ENCODE assay signal across 8 mouse cellular contexts in genomic region chr17:35379729-35380451, GRCm38 (mm10). TPM values are rescaled to one million over a fixed set of nuclear protein-coding genes. Genes with fewer than 3 reads are reported as not detected.
DNase-seq lines count a peak whose midpoint lies in the region; ATAC-seq and TF ChIP-seq lines count a peak whose summit lies in the region.

No protein-coding gene starts in this region.

- TF ChIP-seq POLR2A in small intestine, adult 2 months (IDR thresholded peaks at IDR 0.05; ENCODE audit: low read depth, low read length): no peak

- TF ChIP-seq CTCF in kidney, postnatal 0 days (IDR thresholded peaks at IDR 0.05; ENCODE audit: low read depth): no peak
- TF ChIP-seq CTCF in small intestine, adult 2 months (IDR thresholded peaks at IDR 0.05; ENCODE audit: extremely low read depth, insufficient read length, insufficient replicate concordance, low read depth, low read length): no peak

- peak overlapping the region; percentile 68 for H3K27ac ChIP-seq in embryonic facial prominence, embryonic 10.5 days (replicated peaks)
- no peak overlapping the region for H3K27ac ChIP-seq in heart, embryonic 13.5 days (replicated peaks)
- H3K27ac ChIP-seq in kidney, postnatal 0 days: no peak overlapping the region
- peak overlapping the region; percentile 82 for H3K27ac ChIP-seq in small intestine, adult 2 months (ENCODE audit: insufficient read depth, low read depth, low read length)

- H3K9me3 ChIP-seq in embryonic facial prominence, embryonic 10.5 days: peaks cover 8% of the 10 kb centered on the region; the same call in 1 of the 2 replicates
- peaks cover 8% of the 10 kb centered on the region; the same call in 1 of the 2 replicates for H3K9me3 ChIP-seq in heart, embryonic 13.5 days
- H3K9me3 ChIP-seq in kidney, postnatal 0 days (replicated peaks; ENCODE audit: low read length): no peaks in the 10 kb centered on the region

- H3K4me1 ChIP-seq in embryonic facial prominence, embryonic 10.5 days: peaks cover 13% of the 10 kb centered on the region
- H3K4me1 ChIP-seq in heart, embryonic 13.5 days: no peaks in the 10 kb centered on the region; the same call in 1 of the 2 replicates
- H3K4me1 ChIP-seq in kidney, postnatal 0 days (replicated peaks; ENCODE audit: insufficient read depth, low read length): no peaks in the 10 kb centered on the region
- peaks cover 3% of the 10 kb centered on the region; the same call in 1 of the 2 replicates for H3K4me1 ChIP-seq in small intestine, adult 2 months (ENCODE audit: control insufficient read depth, insufficient read depth, insufficient read length, low read length)

- H3K4me3 ChIP-seq in embryonic facial prominence, embryonic 10.5 days: peak overlapping the region; percentile 76
- H3K4me3 ChIP-seq in heart, embryonic 13.5 days: peak overlapping the region; percentile 71
- peak overlapping the region; percentile 79 for H3K4me3 ChIP-seq in kidney, postnatal 0 days (replicated peaks; ENCODE audit: low read depth, low read length)
- peak overlapping the region; percentile 90 for H3K4me3 ChIP-seq in small intestine, adult 2 months (ENCODE audit: low read depth, low read length)

- no peaks in the 10 kb centered on the region for H3K36me3 ChIP-seq in embryonic facial prominence, embryonic 10.5 days (replicated peaks)
- H3K36me3 ChIP-seq in heart, embryonic 13.5 days: no peaks in the 10 kb centered on the region
- no peaks in the 10 kb centered on the region for H3K36me3 ChIP-seq in kidney, postnatal 0 days (ENCODE audit: insufficient read depth, low read length)
- peaks cover 21% of the 10 kb centered on the region for H3K36me3 ChIP-seq in small intestine, adult 2 months (ENCODE audit: control insufficient read depth, insufficient read depth, low read length)

- peak; percentile 20 for DNase-seq in ovary, postnatal 10 days (ENCODE audit: low spot score)
- DNase-seq in ovary, adult 18-20 months (ENCODE audit: low spot score): no peak
- DNase-seq in embryonic facial prominence, embryonic 10.5 days (ENCODE audit: low spot score): peak; percentile 59
- peak; percentile 19 for DNase-seq in kidney, postnatal 0 days (ENCODE audit: low spot score)
- DNase-seq in lung, postnatal 4 days: peak; percentile 49
- DNase-seq in frontal cortex, postnatal 25 days (ENCODE audit: low spot score in 2 of 2): no peak

- WGBS in embryonic facial prominence, embryonic 10.5 days: 1% methylated on average over 70 of the region's 70 CpGs
- WGBS in heart, embryonic 13.5 days: 2% methylated on average over 70 of the region's 70 CpGs
- 1% methylated on average over 70 of the region's 70 CpGs for WGBS in kidney, postnatal 0 days
- WGBS in small intestine, adult 2 months: 2% methylated on average over 70 of the region's 70 CpGs

- H3K27me3 ChIP-seq in embryonic facial prominence, embryonic 10.5 days (replicated peaks; ENCODE audit: low read depth, poor library complexity, severe bottlenecking): peaks cover 43% of the 10 kb centered on the region
- H3K27me3 ChIP-seq in heart, embryonic 13.5 days (replicated peaks): peaks cover 15% of the 10 kb centered on the region
- H3K27me3 ChIP-seq in kidney, postnatal 0 days (ENCODE audit: insufficient read depth, low read length): no peaks in the 10 kb centered on the region
- no peaks in the 10 kb centered on the region for H3K27me3 ChIP-seq in small intestine, adult 2 months (ENCODE audit: control insufficient read depth, insufficient read depth, low read length)

- peak overlapping the region; percentile 96 for H3K4me2 ChIP-seq in heart, embryonic 13.5 days
- peak overlapping the region; percentile 97 for H3K4me2 ChIP-seq in kidney, postnatal 0 days (ENCODE audit: low read length)

- peak overlapping the region; percentile 79 for H3K9ac ChIP-seq in heart, embryonic 13.5 days
- H3K9ac ChIP-seq in kidney, postnatal 0 days (ENCODE audit: low read depth, low read length): peak overlapping the region; percentile 78

- ATAC-seq in heart, embryonic 13.5 days (ENCODE audit: extremely low read depth, insufficient number of reproducible peaks, low FRiP score, low TSS enrichment): peak; percentile 35
- ATAC-seq in kidney, postnatal 0 days (replicated peaks; ENCODE audit: low FRiP score, low read depth): peak; percentile 61

RNA-seq across cellular contexts. Expression of gene H2-Q4, which starts 0.5 kb away (rescaled TPM):
- polyA plus RNA-seq in embryonic facial prominence, embryonic 10.5 days (2016; fragmentation: Nextera tagmentation; extraction: Ambion mirVana): 1.5 and 1.6 TPM in 2 replicates
- 2.6 and 2.9 TPM in 2 replicates for polyA plus RNA-seq in heart, embryonic 13.5 days (2015; fragmentation: Nextera tagmentation; extraction: Ambion mirVana)
- 6.1 and 6.8 TPM in 2 replicates for polyA plus RNA-seq in kidney, postnatal 0 days (2015; fragmentation: Nextera tagmentation; extraction: Ambion mirVana)
- 60.9 and 159 TPM in 2 replicates for polyA plus RNA-seq in small intestine, adult 2 months (2012; rRNA removed)

RNA-seq across cellular contexts. Expression of gene H2-Q2, which starts 37.8 kb away (rescaled TPM):
- 0.75 and 0.88 TPM in 2 replicates for polyA plus RNA-seq in embryonic facial prominence, embryonic 10.5 days (2016; fragmentation: Nextera tagmentation; extraction: Ambion mirVana)
- polyA plus RNA-seq in heart, embryonic 13.5 days (2015; fragmentation: Nextera tagmentation; extraction: Ambion mirVana): 3.3 and 3.4 TPM in 2 replicates
- polyA plus RNA-seq in kidney, postnatal 0 days (2015; fragmentation: Nextera tagmentation; extraction: Ambion mirVana): 4.6 and 6.1 TPM in 2 replicates
- polyA plus RNA-seq in small intestine, adult 2 months (2012; rRNA removed): 554 and 1,052 TPM in 2 replicates

RNA-seq across cellular contexts. Expression of gene H2-Q6, which starts 44.8 kb away (rescaled TPM):
- 1.5 and 1.6 TPM in 2 replicates for polyA plus RNA-seq in embryonic facial prominence, embryonic 10.5 days (2016; fragmentation: Nextera tagmentation; extraction: Ambion mirVana)
- 0.23 and 0.61 TPM in 2 replicates for polyA plus RNA-seq in heart, embryonic 13.5 days (2015; fragmentation: Nextera tagmentation; extraction: Ambion mirVana)
- polyA plus RNA-seq in kidney, postnatal 0 days (2015; fragmentation: Nextera tagmentation; extraction: Ambion mirVana): 7.0 and 7.2 TPM in 2 replicates
- 23.8 and 59.3 TPM in 2 replicates for polyA plus RNA-seq in small intestine, adult 2 months (2012; rRNA removed)

RNA-seq across cellular contexts. Expression of gene H2-Q7, which starts 59.1 kb away (rescaled TPM):
- 12.2 and 12.9 TPM in 2 replicates for polyA plus RNA-seq in embryonic facial prominence, embryonic 10.5 days (2016; fragmentation: Nextera tagmentation; extraction: Ambion mirVana)
- 1.2 and 2.1 TPM in 2 replicates for polyA plus RNA-seq in heart, embryonic 13.5 days (2015; fragmentation: Nextera tagmentation; extraction: Ambion mirVana)
- 15.4 and 15.6 TPM in 2 replicates for polyA plus RNA-seq in kidney, postnatal 0 days (2015; fragmentation: Nextera tagmentation; extraction: Ambion mirVana)
- polyA plus RNA-seq in small intestine, adult 2 months (2012; rRNA removed): 74.1 and 186 TPM in 2 replicates

RNA-seq across cellular contexts. Expression of gene H2-Q1, which starts 59.7 kb away (rescaled TPM):
- polyA plus RNA-seq in embryonic facial prominence, embryonic 10.5 days (2016; fragmentation: Nextera tagmentation; extraction: Ambion mirVana): not detected in 2 replicates
- polyA plus RNA-seq in heart, embryonic 13.5 days (2015; fragmentation: Nextera tagmentation; extraction: Ambion mirVana): 0.19 and 0.29 TPM in 2 replicates
- polyA plus RNA-seq in kidney, postnatal 0 days (2015; fragmentation: Nextera tagmentation; extraction: Ambion mirVana): not detected in 2 replicates
- 36.3 and 83.4 TPM in 2 replicates for polyA plus RNA-seq in small intestine, adult 2 months (2012; rRNA removed)

Comparison
In these comparisons a context has a peak if more than half of its experiments do, and no peak if none do; other contexts are left out.
1. DNase-seq: peak in ovary, postnatal 10 days (single experiment), embryonic facial prominence, embryonic 10.5 days (single experiment), kidney, postnatal 0 days (single experiment) and lung, postnatal 4 days (2 of 2); none in ovary, adult 18-20 months (single experiment) and frontal cortex, postnatal 25 days (0 of 2).
2. H3K27ac ChIP-seq: peak in embryonic facial prominence, embryonic 10.5 days (single experiment) and small intestine, adult 2 months (single experiment); none in heart, embryonic 13.5 days (single experiment) and kidney, postnatal 0 days (single experiment).
3. RNA of gene H2-Q2, which starts 37.8 kb away (polyA plus RNA-seq): 554 to 1,052 TPM in small intestine, adult 2 months; 4.6 to 6.1 TPM in kidney, postnatal 0 days, 3.3 to 3.4 TPM in heart, embryonic 13.5 days and 0.75 to 0.88 TPM in embryonic facial prominence, embryonic 10.5 days; every median in the first group is over 10 times any median in the second.
4. Peak in every context shown above with its lines, with median percentiles within 50 percentile points of each other: H3K4me3 ChIP-seq.